Mouse (Mus musculus) embryonic fibroblast, embryonic 13.5 days (primary cell): ENCODE results near the gene Rom1. TPM values are rescaled to one million over a fixed set of nuclear protein-coding genes. Genes with fewer than 3 reads are reported as not detected.
A peak's percentile ranks its signal among the peaks of the same experiment; 100 is the strongest.

Experiments
- H3K27ac ChIP-seq: 2 replicates; pipeline ENCODE4 v1.5.1; 2012; ENCODE audit warnings: low read length, control low read depth, inconsistent platforms; ENCODE audit not compliant: insufficient read depth
- H3K4me1 ChIP-seq: 2 replicates; pipeline ENCODE4 v1.6.1; 2011; ENCODE audit warnings: low read length; ENCODE audit not compliant: control insufficient read depth, insufficient read depth
- H3K4me3 ChIP-seq: 2 replicates; pipeline ENCODE4 v1.5.1; 2011; ENCODE audit warnings: mild to moderate bottlenecking, control low read depth, low read length; ENCODE audit not compliant: insufficient read depth
- CTCF ChIP-seq: IDR thresholded peaks from 2 replicates; pipeline ENCODE4 v1.5.1; 2011; ENCODE audit warnings: mild to moderate bottlenecking, control low read depth, low read length, moderate library complexity, borderline replicate concordance; ENCODE audit not compliant: insufficient read depth
- POLR2A ChIP-seq: IDR thresholded peaks from 2 replicates; pipeline ENCODE4 v1.6.1; 2011; ENCODE audit warnings: low read depth, mild to moderate bottlenecking, control low read depth, low read length, moderate library complexity
- polyA plus RNA-seq: library from polyadenylated mRNA; stranded (reverse); fragments of >200 nt; gene quantifications from 2 replicates; pipeline ENCODE4 v1.2.4, GENCODE M21; 2011; ENCODE audit warnings: low read depth; ENCODE audit not compliant: missing spikeins, insufficient read length

Rom1 gene
- polyA plus RNA-seq, 1 experiment, result 2.7 TPM

DNA sequence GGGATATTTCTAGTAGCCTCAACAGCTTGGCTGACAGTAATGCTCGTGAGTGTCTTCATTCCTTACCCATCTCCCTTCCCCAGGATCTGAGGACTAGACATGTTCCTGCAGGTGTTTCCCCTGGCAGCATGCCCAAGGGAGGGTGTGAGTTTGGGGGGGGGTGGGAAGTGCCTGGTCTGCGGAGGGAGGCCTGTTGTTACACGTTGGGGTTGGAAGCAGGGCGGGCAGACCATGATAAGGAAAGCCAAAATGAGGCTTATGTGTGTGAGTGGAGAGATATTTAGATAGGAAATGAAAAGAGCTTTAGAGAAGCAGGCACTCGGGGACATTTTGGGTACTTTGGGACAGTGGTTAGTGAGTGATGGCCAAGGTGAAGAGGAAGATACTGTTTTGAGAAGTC, 14.9 kb upstream of the Rom1 start:
- TF ChIP-seq CTCF (no peak), POLR2A (no peak)
- Histone ChIP-seq H3K4me3 (peak overlapping the region; percentile 55), H3K27ac (no peak overlapping the region), H3K4me1 (peaks cover 6% of the 10 kb centered on the region)

DNA sequence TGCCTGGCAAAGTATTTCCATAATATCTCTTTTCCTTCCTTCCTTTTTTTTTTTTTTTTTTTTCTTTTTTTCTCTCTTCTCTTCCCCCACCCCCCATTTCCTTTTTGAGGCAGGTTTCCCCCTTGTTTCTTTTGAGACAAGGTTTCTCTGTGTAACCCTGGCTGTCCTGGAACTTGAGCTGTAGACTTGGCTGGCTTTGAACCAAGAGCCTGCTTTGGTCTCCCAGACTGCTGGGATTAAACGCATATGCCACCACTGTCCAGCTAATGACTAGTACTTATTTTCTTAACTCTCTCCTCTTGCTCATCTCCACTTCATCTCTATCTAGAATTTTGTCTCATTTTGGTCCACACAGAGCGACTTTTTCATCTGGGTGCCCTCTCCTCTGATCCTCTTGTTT, 13.9 kb upstream of the Rom1 start:
- Histone ChIP-seq H3K4me3 (peak overlapping the region; percentile 55), H3K27ac (no peak overlapping the region), H3K4me1 (peaks cover 6% of the 10 kb centered on the region)
- TF ChIP-seq POLR2A, result no peak
- no peak for TF ChIP-seq CTCF

DNA sequence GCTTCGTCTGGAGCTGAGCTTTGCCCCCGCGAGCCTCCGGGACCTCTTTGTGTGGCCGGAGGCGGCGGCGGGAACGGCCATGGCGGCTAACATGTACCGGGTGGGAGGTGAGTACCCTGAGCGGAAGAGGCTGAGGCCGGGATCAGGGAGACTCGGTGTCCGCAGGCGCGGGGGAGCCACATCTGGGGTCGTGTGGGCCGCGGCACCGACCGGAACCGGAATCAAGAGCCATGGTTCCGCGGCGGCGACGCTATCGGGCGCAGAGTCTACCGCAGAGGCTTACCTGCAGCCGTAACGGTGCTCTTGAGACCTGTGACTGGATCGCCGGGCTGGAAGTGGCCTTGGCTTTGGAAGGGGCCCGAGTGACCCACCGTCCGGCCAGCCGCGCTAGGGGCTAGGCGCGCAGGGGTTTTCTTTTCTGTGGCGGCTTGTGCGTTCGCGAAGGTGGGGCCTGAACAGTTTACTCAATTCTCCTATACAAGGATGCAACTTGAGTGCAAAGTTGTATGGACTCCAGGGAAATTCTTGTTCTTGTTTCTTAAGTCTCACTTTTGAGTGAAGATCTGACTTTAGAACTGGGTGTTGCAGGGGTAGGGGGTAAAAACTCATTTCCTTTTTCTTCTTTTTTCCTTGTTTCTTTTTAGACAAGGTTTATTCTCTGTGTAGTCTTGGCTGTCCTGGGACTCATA, 13.3 kb upstream of the Rom1 start:
- Histone ChIP-seq H3K4me3 (peak overlapping the region; percentile 55), H3K27ac (peak overlapping the region; percentile 72), H3K4me1 (peaks cover 6% of the 10 kb centered on the region)
- TF ChIP-seq POLR2A, result no peak
- TF ChIP-seq CTCF, result no peak

DNA sequence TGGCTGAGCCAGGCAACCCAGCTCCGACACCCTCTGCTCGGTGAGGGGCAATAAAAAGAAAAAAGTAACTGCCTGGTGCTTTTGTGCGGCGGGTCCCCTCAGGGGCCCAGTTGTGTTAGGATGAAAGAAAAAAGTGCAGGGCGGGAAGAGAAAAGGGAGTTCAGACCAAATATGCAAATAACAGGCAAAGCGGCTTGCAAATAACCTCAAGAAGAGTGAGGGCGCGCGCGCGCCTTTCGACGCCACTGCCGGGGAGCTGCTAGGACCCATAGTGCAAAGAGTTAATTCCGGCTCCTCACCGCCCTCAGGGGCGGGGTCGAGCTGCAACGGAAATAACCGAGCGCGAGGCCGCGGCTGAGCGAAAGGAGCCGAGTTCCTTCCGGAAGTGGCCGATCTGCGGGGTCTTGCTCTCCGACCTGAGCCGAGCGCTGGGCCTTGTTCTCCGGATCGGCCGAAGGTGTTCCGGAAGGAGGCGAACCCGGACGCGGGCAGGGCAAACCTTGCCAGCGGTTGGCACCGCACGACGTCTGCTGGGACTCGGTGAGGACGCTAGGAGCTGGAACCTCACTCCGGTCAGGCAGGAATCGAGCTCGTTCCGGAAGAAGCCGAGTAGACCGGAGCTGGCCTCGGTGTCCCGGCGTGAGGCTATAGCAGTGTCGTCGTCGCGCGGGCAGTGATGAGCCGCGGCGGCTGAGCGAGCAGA, 12.5 kb upstream of the Rom1 start, which contains the start of gene Mta2:
Gene Mta2 (plus strand): TSS at position 361 of the 703 bp plus-strand sequence.
- TF ChIP-seq CTCF (no peak), POLR2A (peak; percentile 86)
- Histone ChIP-seq H3K27ac (peak within 1 kb of the TSS; percentile 72), H3K4me3 (peak within 1 kb of the TSS; percentile 55), H3K4me1 (peaks cover 6% of the 10 kb centered on the region)

DNA sequence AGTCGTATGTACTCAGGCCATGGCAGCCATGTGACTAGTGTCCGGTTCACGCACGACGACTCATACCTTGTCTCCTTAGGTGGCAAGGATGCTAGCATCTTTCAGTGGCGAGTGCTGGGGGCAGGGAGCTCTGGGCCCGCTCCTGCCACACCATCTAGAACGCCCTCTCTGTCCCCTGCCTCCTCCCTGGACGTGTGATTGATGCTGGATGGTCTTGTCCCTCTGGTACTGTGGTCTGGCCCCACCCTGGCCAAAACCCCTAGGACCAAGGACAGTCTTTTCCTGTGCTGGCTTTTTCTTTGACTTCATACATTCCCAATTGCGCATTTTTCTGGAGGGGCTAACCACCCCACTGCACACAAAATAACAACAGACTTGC, 12.0 kb upstream of the Rom1 start:
- peak overlapping the region; percentile 24 for H3K4me3 ChIP-seq
- peaks cover 6% of the 10 kb centered on the region for H3K4me1 ChIP-seq
- TF ChIP-seq POLR2A (no peak), CTCF (no peak)
- H3K27ac ChIP-seq, result no peak overlapping the region

DNA sequence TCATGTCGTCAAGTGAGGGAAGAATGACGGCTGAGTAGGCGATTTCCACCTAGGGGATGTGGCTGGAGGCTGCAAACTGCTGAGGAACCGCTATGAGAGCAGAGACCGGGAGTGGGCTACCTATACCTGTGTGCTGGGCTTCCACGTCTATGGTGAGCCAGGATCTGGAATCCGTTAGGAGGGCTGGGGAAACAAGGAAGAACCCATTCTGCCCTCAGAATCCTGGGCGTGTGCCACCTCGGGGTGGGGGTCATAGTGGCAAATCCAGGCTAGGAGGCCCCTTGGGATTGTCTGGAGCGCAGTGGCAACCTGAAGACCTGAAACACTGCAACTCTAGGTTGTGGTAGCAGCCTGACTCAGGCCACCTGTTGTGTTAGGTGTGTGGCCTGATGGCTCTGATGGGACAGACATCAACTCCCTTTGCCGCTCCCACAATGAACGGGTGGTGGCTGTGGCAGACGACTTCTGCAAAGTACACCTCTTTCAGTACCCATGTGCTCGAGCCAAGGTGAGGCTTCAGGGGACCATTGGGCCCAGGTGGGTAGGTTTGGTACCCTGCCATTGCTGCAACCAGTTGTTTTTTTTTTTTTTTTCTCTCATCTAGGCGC, 11.5 kb upstream of the Rom1 start:
- Histone ChIP-seq H3K4me3 (no peak overlapping the region), H3K27ac (no peak overlapping the region)
- TF ChIP-seq CTCF, result no peak
- no peak for TF ChIP-seq POLR2A

DNA sequence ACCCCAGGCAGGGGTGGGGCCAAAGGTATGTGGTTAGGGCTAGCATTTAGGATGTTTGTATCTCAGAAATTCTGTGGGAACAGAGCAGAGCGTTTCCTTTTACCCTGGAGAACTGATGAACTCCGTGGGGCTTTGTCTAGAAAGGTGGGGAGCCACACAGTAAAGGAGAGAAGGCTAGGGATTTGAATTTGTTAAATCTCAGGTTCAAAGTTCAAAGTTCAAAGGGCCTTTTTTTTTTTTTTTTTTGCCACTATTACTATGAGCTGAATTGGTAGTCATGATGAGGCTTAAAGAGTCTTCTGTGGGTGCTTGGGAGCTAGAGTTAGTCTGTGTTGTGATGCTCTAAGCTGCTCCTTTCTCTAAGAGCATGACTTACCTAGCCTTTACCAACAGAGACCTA, 7.6 kb upstream of the Rom1 start:
- TF ChIP-seq CTCF (no peak), POLR2A (no peak)
- Histone ChIP-seq H3K4me1 (peaks cover 4% of the 10 kb centered on the region; the same call in 1 of the 2 replicates), H3K4me3 (no peak overlapping the region), H3K27ac (no peak overlapping the region)

More for the DNA sequence above, 11.5 kb upstream of the Rom1 start:
- peaks cover 6% of the 10 kb centered on the region for H3K4me1 ChIP-seq

DNA sequence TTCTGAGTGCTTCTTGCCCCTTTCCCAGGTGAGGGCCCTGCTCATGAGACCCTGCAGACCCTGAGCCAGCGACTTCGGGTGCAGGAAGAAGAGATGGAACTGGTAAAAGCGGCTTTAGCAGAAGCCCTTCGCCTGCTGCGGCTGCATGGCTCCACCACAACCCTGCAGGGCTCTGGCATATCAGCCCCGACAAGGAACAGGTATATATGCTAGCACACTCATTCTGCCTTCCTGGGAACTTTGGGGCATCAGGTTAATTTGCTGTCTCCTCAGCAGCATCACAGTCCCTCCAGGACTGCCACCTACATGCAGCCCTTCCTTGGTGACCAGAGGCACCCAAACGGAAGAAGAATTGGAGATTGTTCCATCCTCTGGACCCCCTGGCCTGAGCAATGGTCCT, 1.6 kb upstream of the Rom1 start:
- no peak overlapping the region for H3K27ac ChIP-seq
- peak overlapping the region; percentile 84 for H3K4me3 ChIP-seq
- H3K4me1 ChIP-seq, result peaks cover 3% of the 10 kb centered on the region; the same call in 1 of the 2 replicates
- TF ChIP-seq CTCF (no peak), POLR2A (no peak)

DNA sequence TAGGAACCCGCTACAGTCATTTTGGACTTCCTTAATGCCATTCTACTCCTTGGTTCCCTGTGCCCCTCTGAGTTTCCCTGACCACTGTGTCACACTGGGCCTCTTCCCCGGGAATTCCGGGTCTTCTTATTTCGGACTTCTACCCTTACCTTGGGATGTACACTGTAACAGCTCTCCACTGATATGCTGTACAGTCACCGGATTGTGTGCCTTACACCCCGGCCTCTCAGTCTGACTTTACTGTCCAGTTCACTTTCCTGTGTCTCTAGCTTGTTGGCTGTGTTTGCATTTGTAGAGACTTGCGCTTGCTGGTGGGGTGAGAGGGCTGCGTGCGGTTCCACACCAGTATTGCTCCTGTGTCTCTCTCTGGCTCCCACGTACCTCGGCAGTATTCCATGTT, 961 bp upstream of the Rom1 start:
- TF ChIP-seq CTCF (no peak), POLR2A (no peak)
- peaks cover 3% of the 10 kb centered on the region; the same call in 1 of the 2 replicates for H3K4me1 ChIP-seq
- no peak overlapping the region for H3K27ac ChIP-seq
- peak overlapping the region; percentile 84 for H3K4me3 ChIP-seq

DNA sequence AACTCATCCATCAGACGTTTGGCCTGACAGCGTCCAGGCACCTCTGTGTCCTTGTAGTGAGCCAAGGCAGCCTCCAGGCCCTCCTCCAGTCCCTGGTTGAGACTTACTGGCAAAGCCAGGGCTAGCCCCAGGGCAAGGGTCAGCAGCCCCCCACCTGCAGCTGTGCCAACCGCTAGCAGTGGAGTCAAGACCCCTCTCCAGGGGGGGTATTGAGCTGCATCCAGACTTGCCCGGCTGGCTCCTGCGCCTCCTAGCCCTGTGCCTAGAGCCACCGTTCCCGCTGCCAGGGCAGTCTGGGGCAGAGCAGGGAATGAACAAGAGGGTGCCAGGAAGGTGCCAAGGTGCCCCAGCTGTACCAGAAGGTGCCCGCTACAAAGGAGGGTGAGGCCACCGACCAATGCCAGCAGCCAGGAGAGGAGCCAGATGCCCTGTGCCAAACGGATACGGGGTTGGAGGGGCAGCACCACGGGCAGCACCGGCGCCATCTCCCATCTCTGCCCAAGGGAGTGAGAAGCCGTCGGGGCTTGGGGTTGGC, 400 bp downstream of the Rom1 start:
- Histone ChIP-seq H3K4me1 (peaks cover 3% of the 10 kb centered on the region; the same call in 1 of the 2 replicates), H3K27ac (no peak overlapping the region), H3K4me3 (peak overlapping the region; percentile 84; the same call in 1 of the 2 replicates)
- no peak; the same call in 1 of the 2 replicates for TF ChIP-seq POLR2A
